Mouse (Mus musculus): Measurements from ENCODE around the gene Zcchc8. TPM values are rescaled to one million over a fixed set of nuclear protein-coding genes. Genes with fewer than 3 reads are reported as not detected.
"Not testable (repeated sequence)": the region's sequence is repeated elsewhere in the genome, so short reads cannot be mapped to it uniquely, and the experiment has no call there.

Zcchc8 gene
- 98.1 and 111 TPM in 2 replicates for polyA plus RNA-seq (2016; fragmentation: Nextera tagmentation; extraction: Ambion mirVana)

DNA sequence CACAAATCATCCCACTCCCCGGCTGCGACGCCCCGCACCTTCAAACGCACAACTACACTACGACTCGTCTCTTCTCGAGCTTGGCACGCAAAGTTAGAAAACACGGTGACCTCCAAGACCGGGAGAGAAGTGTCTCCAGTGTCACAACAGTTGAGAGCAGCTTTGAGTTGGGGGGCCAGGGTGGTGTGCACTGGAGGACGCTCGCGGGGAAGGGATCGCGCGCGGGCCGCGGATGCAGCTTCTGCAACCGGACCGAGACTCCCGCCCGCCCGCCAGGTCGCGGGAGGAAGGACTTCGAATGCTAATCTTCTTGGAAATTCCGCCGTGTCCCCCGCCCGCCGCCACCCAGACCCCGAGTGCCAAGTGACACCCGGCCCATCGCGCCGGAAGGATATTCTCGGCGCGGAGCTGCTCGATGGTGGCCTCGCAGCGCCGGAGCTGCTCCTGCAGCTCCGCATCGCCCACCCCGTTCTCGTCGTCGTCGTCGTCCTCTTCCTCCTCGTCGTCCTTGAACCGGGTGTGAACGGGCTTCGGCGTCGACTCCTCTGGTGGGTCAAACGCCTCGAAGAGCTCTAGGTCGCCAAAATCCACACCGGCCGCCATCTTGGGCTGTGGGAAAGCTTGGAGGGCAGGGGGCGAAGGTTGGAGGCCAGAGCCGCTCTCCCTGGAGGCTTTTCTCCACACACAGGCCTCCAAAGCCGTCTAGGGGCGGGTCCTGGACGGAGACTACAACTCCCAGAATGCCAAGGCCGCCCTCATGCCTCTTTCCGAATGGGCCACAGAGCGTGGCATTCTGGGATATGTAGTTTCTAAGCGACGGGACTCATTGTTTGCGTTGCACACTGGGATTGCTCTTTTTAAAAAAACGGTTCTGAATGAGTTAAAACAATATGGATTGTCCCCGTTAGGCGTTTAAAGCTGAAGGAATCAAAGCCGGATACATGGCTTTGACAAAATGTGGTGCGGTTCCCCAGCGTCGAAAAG, at the start of gene Zcchc8:
Gene Zcchc8, minus strand, starts transcription at position 773 of the 984 bp plus-strand sequence.
- peaks cover 32% of the 10 kb centered on the region for H3K36me3 ChIP-seq
- DNase-seq (ENCODE audit: low spot score) = peak; percentile 93
- under 1% methylated on average over 83 of the region's 83 CpGs for WGBS
- H3K9me3 ChIP-seq (replicated peaks) = no peaks in the 10 kb centered on the region
- peaks cover 28% of the 10 kb centered on the region for H3K4me1 ChIP-seq
- peak within 1 kb of the TSS; percentile 85 for H3K4me3 ChIP-seq
- H3K27me3 ChIP-seq (ENCODE audit: low read depth, poor library complexity, severe bottlenecking) = no peaks in the 10 kb centered on the region
- peak within 1 kb of the TSS; percentile 95 for H3K27ac ChIP-seq

DNA sequence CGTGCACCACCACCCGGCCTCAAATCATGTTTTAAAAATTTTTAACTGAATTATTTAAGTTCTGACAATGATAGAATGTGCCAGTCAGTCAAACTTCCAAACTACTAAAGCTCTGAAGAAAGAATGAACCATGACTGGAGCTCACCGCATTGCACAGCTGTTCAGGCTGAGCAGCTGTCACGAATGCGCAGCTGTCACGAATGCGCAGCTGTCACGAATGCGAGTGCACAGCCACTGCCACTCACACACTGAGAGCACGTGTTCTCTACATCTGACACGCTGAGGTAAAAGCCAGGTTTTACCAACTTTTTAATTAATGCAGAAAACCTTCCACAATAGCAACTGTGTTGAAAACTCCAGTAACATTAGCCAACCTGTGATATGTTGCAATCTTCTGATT, 45.6 kb upstream of the Zcchc8 start:
- H3K4me3 ChIP-seq; H3K4me1 ChIP-seq; H3K27me3 ChIP-seq (ENCODE audit: low read depth, poor library complexity, severe bottlenecking); H3K27ac ChIP-seq; DNase-seq (ENCODE audit: low spot score); H3K9me3 ChIP-seq (replicated peaks): not testable (repeated sequence)
- WGBS = 95% methylated on average over 11 of the region's 11 CpGs
- H3K36me3 ChIP-seq = peaks cover 95% of the 10 kb centered on the region

DNA sequence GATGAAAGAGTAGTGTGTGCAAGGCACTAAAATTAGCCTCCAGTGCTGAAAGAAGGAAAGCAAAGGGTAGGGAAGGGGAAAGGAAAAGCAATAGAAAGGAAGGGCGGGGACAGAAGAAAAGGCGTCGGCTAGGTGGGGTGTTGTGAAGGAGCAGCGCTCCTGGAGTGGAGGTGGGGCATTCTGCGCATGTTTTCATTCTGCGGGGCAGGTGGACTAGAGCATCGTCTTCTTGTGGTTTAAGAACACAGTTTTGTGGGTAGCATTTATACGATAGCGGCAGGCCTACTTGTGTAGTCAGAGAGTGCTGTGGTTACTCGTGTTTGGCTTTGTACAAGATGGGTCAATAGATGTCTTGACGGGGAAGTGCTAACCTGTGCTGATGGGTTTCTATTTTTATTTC, 44.6 kb upstream of the Zcchc8 start:
- no peak for DNase-seq (ENCODE audit: low spot score)
- Histone ChIP-seq H3K9me3 (replicated peaks) (no peaks in the 10 kb centered on the region), H3K4me3 (no peak overlapping the region), H3K4me1 (no peaks in the 10 kb centered on the region), H3K36me3 (peaks cover 94% of the 10 kb centered on the region), H3K27me3 (ENCODE audit: low read depth, poor library complexity, severe bottlenecking) (no peaks in the 10 kb centered on the region), H3K27ac (no peak overlapping the region)
- WGBS = 96% methylated on average over 11 of the region's 11 CpGs

DNA sequence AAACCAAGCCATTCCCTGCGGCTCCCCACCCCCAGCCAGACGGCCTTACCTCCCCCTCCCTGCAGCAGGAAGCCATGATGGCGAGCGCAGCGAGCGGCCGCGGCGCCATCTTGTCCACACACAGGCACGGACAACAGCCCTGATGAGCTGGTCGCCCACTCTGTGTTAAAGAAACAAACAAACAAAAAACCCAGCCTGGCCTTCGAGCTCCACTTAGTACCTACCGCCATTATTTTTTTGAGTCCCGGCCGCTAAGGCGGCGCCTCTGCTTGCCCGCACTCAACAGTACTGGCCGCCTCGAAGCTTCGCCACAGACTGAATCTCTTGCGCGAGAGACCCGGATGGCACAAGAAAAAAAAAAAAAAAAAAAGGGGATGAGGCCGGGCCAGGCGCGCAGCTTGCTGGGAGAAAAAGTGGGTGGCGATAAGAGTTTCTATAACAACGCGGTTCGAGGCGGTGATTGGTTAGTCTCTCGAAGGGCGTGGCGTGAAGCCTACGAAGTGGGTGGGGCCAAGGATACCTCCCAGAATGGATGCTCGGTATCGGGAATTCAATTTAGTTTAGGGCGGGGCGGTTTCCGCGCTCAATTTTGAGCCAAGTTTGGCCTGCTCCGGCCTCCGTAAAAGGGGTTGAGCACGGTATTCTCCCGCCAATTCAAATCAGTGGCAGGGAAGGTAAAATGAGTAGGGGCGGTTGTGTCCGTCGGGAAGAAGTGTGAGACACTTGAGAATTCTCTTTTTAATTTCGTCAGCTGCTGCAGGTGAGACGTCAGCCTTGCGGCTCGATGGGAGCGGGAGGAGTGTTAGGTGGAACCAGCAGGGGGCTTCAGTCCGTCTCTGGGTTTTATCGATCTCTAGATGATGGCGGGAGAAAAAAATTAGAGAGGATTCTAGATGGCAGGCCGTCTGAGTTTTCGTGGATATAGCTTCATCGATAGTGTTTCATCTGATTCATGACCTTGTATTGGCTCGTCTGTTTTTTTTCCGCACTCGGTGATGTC, 28.5 kb upstream of the Zcchc8 start, which contains the start of the genes Rsrc2 and Kntc1:
Gene Rsrc2, minus strand, starts transcription at position 350 of the 1,000 bp plus-strand sequence.
Gene Kntc1, plus strand, starts transcription at position 652 of the 1,000 bp plus-strand sequence.
- no peaks in the 10 kb centered on the region for H3K27me3 ChIP-seq (ENCODE audit: low read depth, poor library complexity, severe bottlenecking)
- H3K9me3 ChIP-seq (replicated peaks) = no peaks in the 10 kb centered on the region
- WGBS = under 1% methylated on average over 63 of the region's 63 CpGs
- H3K27ac ChIP-seq = peak within 1 kb of the TSS; percentile 97
- DNase-seq (ENCODE audit: low spot score) = peak; percentile 97
- peak within 1 kb of the TSS; percentile 82 for H3K4me3 ChIP-seq
- H3K36me3 ChIP-seq = peaks cover 50% of the 10 kb centered on the region
- H3K4me1 ChIP-seq = peaks cover 23% of the 10 kb centered on the region

DNA sequence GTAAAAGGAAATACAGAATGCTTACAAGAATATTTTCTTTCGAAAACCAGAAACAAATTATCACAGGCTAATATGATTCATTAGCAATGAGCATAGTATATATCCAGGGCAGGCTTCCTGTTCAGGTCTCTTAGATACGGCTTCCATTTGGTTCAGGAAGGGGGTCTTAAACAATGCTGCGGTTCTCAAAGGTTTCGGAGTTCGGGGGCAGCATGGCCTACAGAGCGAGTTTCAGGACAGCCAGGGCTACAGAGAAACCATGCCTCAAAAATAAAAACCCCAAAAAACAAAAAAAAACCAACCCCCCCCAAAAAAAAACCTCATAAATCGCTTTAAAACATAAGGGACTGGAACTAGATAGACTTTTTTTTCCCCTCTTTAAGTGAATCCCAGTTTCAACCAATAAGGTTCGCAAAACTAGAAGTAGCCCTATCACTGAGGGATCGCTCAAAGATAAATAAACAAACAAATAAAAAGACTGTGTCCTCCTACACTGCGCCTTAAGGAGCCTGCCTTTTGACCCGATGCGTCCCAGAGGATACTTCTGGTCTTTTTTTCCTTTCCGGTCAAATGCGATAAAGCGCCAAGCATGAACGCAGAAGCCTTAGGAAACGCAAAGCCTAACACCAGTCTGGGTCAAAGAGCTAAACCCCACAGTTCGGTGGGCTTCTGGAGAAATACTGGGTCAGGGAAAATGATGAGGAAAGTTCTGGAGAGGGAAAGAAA, 27.6 kb upstream of the Zcchc8 start:
- no peak for DNase-seq (ENCODE audit: low spot score)
- H3K27ac ChIP-seq = peak overlapping the region; percentile 97
- H3K9me3 ChIP-seq (replicated peaks) = no peaks in the 10 kb centered on the region
- H3K4me1 ChIP-seq = peaks cover 23% of the 10 kb centered on the region
- H3K4me3 ChIP-seq = peak overlapping the region; percentile 82
- peaks cover 50% of the 10 kb centered on the region for H3K36me3 ChIP-seq
- H3K27me3 ChIP-seq (ENCODE audit: low read depth, poor library complexity, severe bottlenecking) = no peaks in the 10 kb centered on the region
- 1% methylated on average over 18 of the region's 18 CpGs for WGBS

DNA sequence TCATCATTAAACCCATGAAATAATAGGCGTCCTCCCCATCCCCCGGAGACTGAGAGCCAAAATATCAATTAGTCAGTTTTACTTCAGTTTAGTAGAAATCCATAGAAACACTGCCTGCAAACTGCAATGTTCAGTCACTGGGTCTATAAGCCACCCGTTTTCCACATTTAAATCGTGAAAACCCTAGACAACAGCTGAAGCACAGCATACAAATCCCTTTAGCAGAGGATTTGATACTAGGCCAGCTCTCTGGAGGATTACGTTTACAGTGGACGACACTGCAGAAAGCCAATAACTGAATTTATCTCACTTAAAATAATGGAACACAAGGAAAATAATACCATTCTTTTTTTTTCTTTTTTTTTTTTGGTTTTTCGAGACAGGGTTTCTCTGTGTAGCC, 26.7 kb upstream of the Zcchc8 start:
- Histone ChIP-seq H3K9me3 (replicated peaks) (no peaks in the 10 kb centered on the region), H3K36me3 (peaks cover 53% of the 10 kb centered on the region), H3K4me3 (peak overlapping the region; percentile 82), H3K27ac (no peak overlapping the region), H3K27me3 (ENCODE audit: low read depth, poor library complexity, severe bottlenecking) (no peaks in the 10 kb centered on the region), H3K4me1 (peaks cover 23% of the 10 kb centered on the region)
- WGBS = 58% methylated on average over 7 of the region's 7 CpGs
- DNase-seq (ENCODE audit: low spot score) = no peak

DNA sequence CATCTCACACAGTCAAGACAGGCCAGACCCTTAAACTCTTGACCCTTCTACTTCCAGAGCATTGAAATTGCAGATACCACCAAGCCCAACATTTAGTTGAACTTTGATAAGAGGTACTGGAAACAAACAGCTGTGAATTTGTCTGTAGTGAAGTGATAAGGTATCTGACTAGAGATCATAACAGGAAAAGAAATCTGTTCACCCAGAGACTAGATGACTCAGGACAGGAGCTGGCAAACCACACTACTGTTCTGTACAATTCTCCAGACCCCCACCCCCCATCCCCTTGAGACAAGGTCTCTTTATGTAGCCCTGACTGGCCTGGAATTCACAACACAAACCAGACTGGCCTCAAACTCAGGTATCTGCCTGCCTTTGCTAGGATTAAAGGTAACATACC, 25.4 kb upstream of the Zcchc8 start:
- peaks cover 23% of the 10 kb centered on the region for H3K4me1 ChIP-seq
- H3K4me3 ChIP-seq = peak overlapping the region; percentile 82
- no peak overlapping the region for H3K27ac ChIP-seq
- DNase-seq (ENCODE audit: low spot score) = no peak
- H3K27me3 ChIP-seq (ENCODE audit: low read depth, poor library complexity, severe bottlenecking) = no peaks in the 10 kb centered on the region
- peaks cover 57% of the 10 kb centered on the region for H3K36me3 ChIP-seq
- no peaks in the 10 kb centered on the region for H3K9me3 ChIP-seq (replicated peaks)

DNA sequence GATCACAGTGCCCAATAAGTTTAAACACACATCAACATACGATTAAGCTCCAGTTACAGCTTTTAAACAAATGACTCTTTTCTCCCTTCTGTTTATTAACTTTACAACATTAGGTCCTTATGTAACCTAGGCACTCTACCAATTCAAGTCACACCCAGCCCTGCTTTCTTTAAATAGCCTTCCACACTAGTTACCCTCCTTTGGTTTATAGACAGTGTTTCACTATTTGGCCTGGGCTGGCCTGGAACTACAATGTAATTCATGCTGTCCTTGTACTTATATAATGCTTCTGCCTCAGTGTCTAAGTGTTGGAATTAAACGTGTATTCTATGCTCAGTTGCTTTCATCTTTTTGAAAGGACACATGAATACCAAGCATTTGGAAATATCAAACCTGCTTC, 23.5 kb upstream of the Zcchc8 start:
- Histone ChIP-seq H3K27ac (no peak overlapping the region), H3K4me3 (no peak overlapping the region), H3K4me1 (peaks cover 16% of the 10 kb centered on the region), H3K9me3 (replicated peaks) (no peaks in the 10 kb centered on the region), H3K36me3 (peaks cover 76% of the 10 kb centered on the region), H3K27me3 (ENCODE audit: low read depth, poor library complexity, severe bottlenecking) (no peaks in the 10 kb centered on the region)
- no peak for DNase-seq (ENCODE audit: low spot score)
- WGBS = 96% methylated on average over 2 of the region's 2 CpGs

DNA sequence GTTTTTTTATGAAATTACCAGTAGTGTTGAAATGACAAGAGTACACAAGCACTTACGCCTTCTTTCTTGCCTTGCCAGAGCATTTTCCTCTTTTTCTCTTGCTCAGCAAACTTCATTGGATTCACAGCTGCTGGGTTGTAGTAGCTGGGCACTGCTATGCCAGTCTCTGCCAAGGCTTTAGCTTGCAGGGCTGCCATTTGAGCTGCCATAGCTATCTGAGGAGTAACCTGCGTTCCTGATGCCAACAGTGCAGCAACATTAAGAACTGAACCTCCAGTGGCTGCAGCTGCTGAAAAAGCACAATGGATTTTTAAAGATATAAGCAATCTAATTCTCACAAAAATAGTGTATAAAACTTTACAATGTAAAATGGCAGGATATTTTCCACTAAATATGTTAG, 10.1 kb upstream of the Zcchc8 start:
- DNase-seq (ENCODE audit: low spot score) = no peak
- H3K36me3 ChIP-seq = peaks cover 90% of the 10 kb centered on the region
- H3K9me3 ChIP-seq (replicated peaks) = no peaks in the 10 kb centered on the region
- H3K4me1 ChIP-seq = no peaks in the 10 kb centered on the region
- H3K4me3 ChIP-seq = no peak overlapping the region
- H3K27ac ChIP-seq = no peak overlapping the region
- over 99% methylated on average over 2 of the region's 2 CpGs for WGBS
- no peaks in the 10 kb centered on the region for H3K27me3 ChIP-seq (ENCODE audit: low read depth, poor library complexity, severe bottlenecking)

DNA sequence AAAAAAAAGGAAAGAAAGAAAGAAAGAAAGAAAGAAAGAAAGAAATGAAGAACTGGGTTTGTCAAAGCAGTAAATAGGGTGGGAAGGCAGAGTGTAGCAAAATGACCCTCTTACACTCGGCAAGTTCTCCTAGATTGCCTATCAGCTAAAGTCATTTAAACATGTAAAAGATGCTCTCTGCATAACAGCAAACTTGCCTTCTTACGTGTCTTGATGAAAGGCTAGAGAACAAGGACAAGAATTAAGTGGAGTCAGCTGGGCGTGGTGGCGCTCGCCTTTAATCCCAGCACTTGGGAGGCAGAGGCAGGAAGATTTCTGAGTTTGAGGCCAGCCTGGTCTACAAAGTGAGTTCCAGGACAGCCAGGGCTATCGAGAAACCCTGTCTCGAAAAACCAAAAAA, 2.9 kb upstream of the Zcchc8 start:
- H3K27ac ChIP-seq; DNase-seq (ENCODE audit: low spot score); H3K27me3 ChIP-seq (ENCODE audit: low read depth, poor library complexity, severe bottlenecking); H3K9me3 ChIP-seq (replicated peaks); H3K4me3 ChIP-seq: not testable (repeated sequence)
- Histone ChIP-seq H3K4me1 (peaks cover 10% of the 10 kb centered on the region), H3K36me3 (peaks cover 23% of the 10 kb centered on the region)
- 88% methylated on average over 7 of the region's 7 CpGs for WGBS

DNA sequence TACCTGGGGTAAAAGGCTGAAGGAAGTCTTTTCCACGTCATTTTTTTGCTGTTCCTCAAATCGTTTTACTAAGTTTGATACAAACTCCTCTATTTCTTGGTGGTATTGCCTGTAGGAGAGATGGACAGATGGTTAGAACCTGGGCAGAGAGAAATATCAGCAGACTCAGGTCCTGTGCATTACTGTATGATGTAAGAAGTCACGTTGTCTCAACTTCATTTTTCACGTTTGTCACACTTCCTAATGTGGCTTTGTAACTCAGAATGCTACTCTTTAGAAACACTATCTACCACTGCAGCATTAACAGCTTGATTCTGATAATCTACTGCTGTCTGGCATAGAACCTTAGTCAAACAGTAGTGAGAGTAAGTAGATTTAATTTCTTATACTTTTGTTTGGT, 6.3 kb downstream of the Zcchc8 start:
- 95% methylated on average over 4 of the region's 4 CpGs for WGBS

DNA sequence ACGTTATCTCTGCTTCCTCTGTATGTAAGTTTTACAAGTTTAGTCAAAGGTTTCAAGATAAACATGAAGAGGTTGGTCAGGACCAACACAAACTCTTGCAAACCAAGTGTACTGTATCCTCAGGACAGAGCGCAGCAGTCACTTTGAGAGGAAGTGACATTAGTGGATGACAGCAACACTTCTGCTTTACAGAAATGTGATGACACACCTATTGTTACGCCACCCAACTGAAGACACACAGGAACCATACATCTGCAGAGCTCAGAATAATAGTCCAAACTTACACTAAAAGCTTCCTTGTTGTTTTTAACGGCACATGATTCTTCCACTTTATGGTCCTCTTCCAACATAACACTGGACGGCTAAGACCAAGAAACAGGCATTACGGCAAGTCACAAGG, 7.1 kb downstream of the Zcchc8 start:
- 95% methylated on average over 6 of the region's 6 CpGs for WGBS
- H3K4me1 ChIP-seq = peaks cover 17% of the 10 kb centered on the region
- no peak overlapping the region for H3K4me3 ChIP-seq
- no peak overlapping the region for H3K27ac ChIP-seq
- H3K9me3 ChIP-seq (replicated peaks) = no peaks in the 10 kb centered on the region
- H3K27me3 ChIP-seq (ENCODE audit: low read depth, poor library complexity, severe bottlenecking) = no peaks in the 10 kb centered on the region
- no peak for DNase-seq (ENCODE audit: low spot score)
- peaks cover 96% of the 10 kb centered on the region for H3K36me3 ChIP-seq

More for the DNA sequence above, 6.3 kb downstream of the Zcchc8 start:
- Histone ChIP-seq H3K9me3 (replicated peaks) (no peaks in the 10 kb centered on the region), H3K4me1 (peaks cover 26% of the 10 kb centered on the region), H3K4me3 (no peak overlapping the region), H3K27ac (no peak overlapping the region), H3K27me3 (ENCODE audit: low read depth, poor library complexity, severe bottlenecking) (no peaks in the 10 kb centered on the region), H3K36me3 (peaks cover 92% of the 10 kb centered on the region)
- no peak for DNase-seq (ENCODE audit: low spot score)

Data from limb, embryonic 10.5 days (tissue).